Mouse (Mus musculus) pancreas, adult 10 weeks (tissue): Measurements from ENCODE around the gene Gm1673. TPM values are rescaled to one million over a fixed set of nuclear protein-coding genes. Genes with fewer than 3 reads are reported as not detected.

Experiments used
- polyA plus RNA-seq: library from polyadenylated mRNA; stranded (reverse); fragments of 350-450 nt; fragmentation: Illumina TruSeq; extraction: RNeasy Lipid Tissue Mini Kit (QIAGEN cat#74804); gene quantifications from one replicate; pipeline ENCODE4 v1.2.3, GENCODE M21; 2015; ENCODE audit warnings: low read depth, low replicate concordance; ENCODE audit not compliant: insufficient read depth

Gm1673 gene
- polyA plus RNA-seq: not detected

DNA sequence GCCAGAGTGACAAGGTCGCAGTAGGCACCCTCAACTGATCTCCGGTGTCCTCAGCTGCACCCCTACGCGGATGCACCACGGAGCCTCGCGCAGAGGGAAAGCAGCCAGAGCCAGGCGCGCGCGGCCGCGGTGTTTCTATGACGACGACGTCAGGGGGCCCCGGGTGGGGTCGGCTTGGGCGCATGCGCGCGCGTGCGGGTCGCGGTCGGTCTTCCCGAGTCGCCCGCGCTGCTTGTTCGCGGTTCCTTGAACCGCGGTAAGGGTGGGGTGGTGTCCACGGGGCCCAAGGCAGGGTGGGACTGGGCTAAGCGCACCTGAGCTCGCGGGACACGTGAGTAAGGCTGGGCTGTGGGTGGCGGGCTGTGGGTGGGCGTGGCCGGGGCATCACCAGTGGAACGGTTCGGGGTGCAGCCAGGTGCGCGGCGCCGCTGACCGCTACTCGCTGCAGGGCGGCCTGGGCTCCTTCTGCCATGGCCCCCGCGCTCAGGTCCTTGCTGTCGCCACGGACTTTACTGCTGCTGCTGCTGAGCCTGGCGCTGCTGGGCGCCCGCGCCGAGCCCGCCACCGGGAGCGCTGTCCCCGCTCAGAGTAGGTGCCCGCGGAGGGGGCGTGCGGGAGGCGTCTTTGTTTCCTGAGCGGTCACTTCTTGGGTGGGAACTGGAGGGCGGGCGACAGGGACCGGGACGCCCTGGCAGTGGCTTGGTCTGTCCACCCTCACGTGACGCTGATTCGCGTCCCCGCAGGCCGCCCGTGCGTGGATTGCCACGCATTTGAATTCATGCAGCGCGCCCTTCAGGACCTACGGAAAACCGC, at the start of gene Gm1673:
Gene Gm1673 (plus strand): TSS at position 125 of the 813 bp plus-strand sequence.

DNA sequence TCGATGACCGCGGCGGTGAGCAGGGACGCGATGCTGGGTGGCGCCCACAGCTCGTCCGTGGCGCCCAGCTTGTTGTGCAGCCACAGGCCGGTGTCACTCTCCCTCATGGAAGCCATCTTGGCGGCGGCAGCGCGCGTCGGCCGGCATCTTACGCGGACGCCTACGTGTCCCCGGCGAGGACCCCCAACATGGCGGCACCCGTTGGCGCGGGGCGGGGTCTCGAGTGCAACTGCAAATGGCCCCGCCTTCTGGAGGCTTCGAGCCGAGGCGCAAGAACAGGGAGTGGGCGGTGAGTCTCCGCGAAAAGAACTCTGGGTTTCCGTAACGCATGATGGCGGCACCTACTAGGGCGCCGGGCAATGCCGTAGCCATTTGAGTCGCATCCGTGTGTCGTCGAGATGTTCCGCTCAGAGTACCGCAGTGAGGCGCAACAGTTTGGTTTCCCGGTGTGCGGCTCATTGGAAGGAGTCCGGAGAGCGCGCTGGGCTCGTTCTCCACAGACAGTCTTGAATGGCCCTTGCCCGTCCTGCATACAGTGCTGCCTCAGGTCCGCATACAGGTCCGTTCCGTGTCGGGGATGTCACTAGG, 47.0 kb upstream of the Gm1673 start, which contains the start of gene Nelfa:
Gene Nelfa (minus strand): TSS at position 294 of the 588 bp plus-strand sequence.

DNA sequence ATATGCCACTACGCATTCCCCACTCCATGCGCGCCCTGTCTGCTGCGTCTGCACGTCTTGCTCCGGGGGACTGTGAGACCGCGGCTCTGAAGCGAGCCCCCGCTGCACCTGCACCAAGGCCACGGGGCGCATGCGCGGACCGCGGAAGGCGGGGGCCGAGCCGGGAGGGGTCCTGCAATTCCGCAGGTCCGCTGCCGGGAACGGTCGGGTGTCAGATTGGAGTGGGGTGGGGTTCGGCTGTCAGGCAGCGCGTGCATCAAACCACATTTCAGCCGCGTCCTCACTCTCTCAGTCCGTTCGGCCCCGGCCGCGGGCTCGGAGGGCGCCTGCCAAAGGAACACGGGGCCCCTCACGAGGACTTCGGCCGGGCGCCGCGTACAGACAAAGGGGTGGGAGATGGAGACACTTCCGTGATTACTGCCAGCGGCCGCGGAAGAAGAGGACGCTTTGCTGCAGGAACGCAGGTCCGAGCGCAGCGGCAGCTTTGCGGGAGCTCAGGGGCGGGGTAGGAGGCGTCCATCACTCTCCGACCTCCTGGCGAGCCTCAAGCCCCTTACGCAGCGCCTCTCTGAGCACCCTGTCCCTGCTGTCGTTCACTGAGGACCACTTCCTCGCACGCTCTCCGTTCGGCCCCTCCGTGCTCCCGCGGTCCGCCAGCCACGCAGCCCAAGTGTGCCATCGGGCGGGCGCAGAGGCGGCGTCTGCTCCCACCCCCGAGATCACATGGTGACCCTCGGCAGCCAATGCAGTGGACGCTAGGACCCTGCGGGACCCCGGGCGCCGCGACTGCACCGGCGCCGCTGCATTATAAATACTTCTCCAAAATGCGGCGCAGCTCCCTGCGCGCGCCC, 12.8 kb downstream of the Gm1673 start, which contains the start of gene Nat8l:
Gene Nat8l (plus strand): TSS at position 142 of the 851 bp plus-strand sequence.

Other genes starting within 250 kb of the Gm1673 start
- 4.4 TPM for gene Letm1, start 200.6 kb upstream of the Gm1673 start, polyA plus RNA-seq
- gene Nsd2, start 162.7 kb upstream of the Gm1673 start, polyA plus RNA-seq: 9.8 TPM
- 4.5 TPM for gene Nelfa, start 47.0 kb upstream of the Gm1673 start, polyA plus RNA-seq
- 0.31 TPM for gene Nat8l, start 12.6 kb downstream of the Gm1673 start, polyA plus RNA-seq
- not detected for gene Poln, start 186.0 kb downstream of the Gm1673 start, polyA plus RNA-seq
- 2.1 TPM for gene Haus3, start 186.1 kb downstream of the Gm1673 start, polyA plus RNA-seq
- gene Mxd4, start 204.3 kb downstream of the Gm1673 start, polyA plus RNA-seq: 45.5 TPM